Comparison of ENCODE assay signal across 8 mouse cellular contexts in the genomic region with DNA sequence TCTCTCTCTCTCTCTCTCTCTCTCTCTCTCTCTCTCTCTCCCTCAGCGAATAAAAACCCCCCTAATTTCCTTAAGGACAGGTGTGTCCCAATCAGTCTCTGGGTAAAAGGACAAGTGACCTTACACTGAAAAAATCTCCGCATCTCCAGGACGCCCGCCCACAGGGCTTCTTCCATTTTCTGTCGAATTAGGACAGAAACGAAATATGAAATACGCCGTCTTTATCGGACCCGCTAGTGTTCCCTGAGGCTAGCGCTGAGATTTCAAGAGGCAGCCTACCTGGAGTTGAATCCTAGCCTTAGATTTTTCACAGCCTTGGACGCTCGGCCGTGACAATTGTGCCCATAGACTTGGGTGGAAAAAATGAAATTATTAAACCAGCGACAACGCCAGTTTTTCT. TPM values are rescaled to one million over a fixed set of nuclear protein-coding genes. Genes with fewer than 3 reads are reported as not detected.
DNase-seq lines count a peak whose midpoint lies in the region; ATAC-seq and TF ChIP-seq lines count a peak whose summit lies in the region.

No protein-coding gene starts in this region.

- no peak for TF ChIP-seq POLR2A in brain, embryonic 14.5 days (IDR thresholded peaks at IDR 0.05; ENCODE audit: borderline replicate concordance, extremely low read depth, insufficient read depth, insufficient read length, poor library complexity, severe bottlenecking)
- no peak for TF ChIP-seq POLR2A in kidney, adult 2 months (IDR thresholded peaks at IDR 0.05; ENCODE audit: low read depth, low read length)

- H3K27me3 ChIP-seq in heart, embryonic 10.5 days (ENCODE audit: insufficient read depth, poor library complexity, severe bottlenecking), result peaks cover 72% of the 10 kb centered on the region
- peaks cover 13% of the 10 kb centered on the region for H3K27me3 ChIP-seq in forebrain, postnatal 0 days (ENCODE audit: insufficient read depth, low read length)
- no peaks in the 10 kb centered on the region for H3K27me3 ChIP-seq in kidney, adult 2 months (replicated peaks; ENCODE audit: control insufficient read depth, insufficient read depth, low read length)
- H3K27me3 ChIP-seq in lung, embryonic 15.5 days, result peaks cover 58% of the 10 kb centered on the region

- TF ChIP-seq CTCF in brain, embryonic 14.5 days (IDR thresholded peaks at IDR 0.05; ENCODE audit: borderline replicate concordance, extremely low read depth, insufficient read depth, insufficient read length), result no peak
- TF ChIP-seq CTCF in forebrain, postnatal 0 days (IDR thresholded peaks at IDR 0.05; ENCODE audit: low read depth), result no peak
- TF ChIP-seq CTCF in kidney, adult 2 months (conservative IDR thresholded peaks at IDR 0.05; ENCODE audit: insufficient read depth, insufficient read length, low read depth, low read length), result no peak

- no peak for DNase-seq in heart, embryonic 10.5 days (ENCODE audit: low spot score)
- no peak for DNase-seq in heart, postnatal 25 days (ENCODE audit: low spot score)
- DNase-seq in brain, embryonic 14.5 days (ENCODE audit: low read depth), result peak; percentile 27
- DNase-seq in forebrain, postnatal 0 days, result peak; percentile 56
- peak; percentile 15 for DNase-seq in kidney, adult 2 months
- peak; percentile 3 for DNase-seq in right cerebral cortex, postnatal 25 days
- no peak for DNase-seq in adrenal gland, postnatal 36 days

- H3K9me3 ChIP-seq in heart, embryonic 10.5 days, result no peaks in the 10 kb centered on the region
- H3K9me3 ChIP-seq in forebrain, postnatal 0 days (ENCODE audit: low read length), result no peaks in the 10 kb centered on the region
- H3K9me3 ChIP-seq in lung, embryonic 15.5 days, result no peaks in the 10 kb centered on the region

- 20% methylated on average over 16 of the region's 16 CpGs for WGBS in heart, embryonic 10.5 days
- WGBS in forebrain, postnatal 0 days, result 30% methylated on average over 16 of the region's 16 CpGs
- 1% methylated on average over 16 of the region's 16 CpGs for WGBS in kidney, adult 2 months
- 24% methylated on average over 16 of the region's 16 CpGs for WGBS in lung, embryonic 15.5 days

- ATAC-seq in forebrain, postnatal 0 days, result no peak
- ATAC-seq in lung, embryonic 15.5 days (ENCODE audit: borderline replicate concordance, extremely low read depth, low FRiP score, low TSS enrichment), result no peak

- H3K36me3 ChIP-seq in heart, embryonic 10.5 days, result no peaks in the 10 kb centered on the region
- H3K36me3 ChIP-seq in forebrain, postnatal 0 days (ENCODE audit: insufficient read depth), result no peaks in the 10 kb centered on the region
- no peaks in the 10 kb centered on the region for H3K36me3 ChIP-seq in kidney, adult 2 months (ENCODE audit: control insufficient read depth, insufficient read depth, low read length)
- no peaks in the 10 kb centered on the region for H3K36me3 ChIP-seq in lung, embryonic 15.5 days

- H3K4me3 ChIP-seq in heart, embryonic 10.5 days, result peak overlapping the region; percentile 65
- peak overlapping the region; percentile 59 for H3K4me3 ChIP-seq in forebrain, postnatal 0 days (ENCODE audit: low read depth, low read length)
- peak overlapping the region; percentile 8; the same call in 1 of the 2 replicates for H3K4me3 ChIP-seq in kidney, adult 2 months (ENCODE audit: insufficient read depth, low read depth, low read length)
- H3K4me3 ChIP-seq in lung, embryonic 15.5 days, result peak overlapping the region; percentile 64

- peak overlapping the region; percentile 40 for H3K4me2 ChIP-seq in forebrain, postnatal 0 days (ENCODE audit: low read depth)
- H3K4me2 ChIP-seq in lung, embryonic 15.5 days, result peak overlapping the region; percentile 53

- H3K9ac ChIP-seq in forebrain, postnatal 0 days, result no peak overlapping the region
- no peak overlapping the region for H3K9ac ChIP-seq in lung, embryonic 15.5 days

- H3K4me1 ChIP-seq in heart, embryonic 10.5 days, result no peaks in the 10 kb centered on the region
- no peaks in the 10 kb centered on the region for H3K4me1 ChIP-seq in forebrain, postnatal 0 days (ENCODE audit: insufficient read depth)
- H3K4me1 ChIP-seq in kidney, adult 2 months (ENCODE audit: control insufficient read depth, insufficient read depth, low read length), result no peaks in the 10 kb centered on the region; the same call in 1 of the 2 replicates
- no peaks in the 10 kb centered on the region for H3K4me1 ChIP-seq in lung, embryonic 15.5 days

- H3K27ac ChIP-seq in heart, embryonic 10.5 days, result no peak overlapping the region
- no peak overlapping the region for H3K27ac ChIP-seq in forebrain, postnatal 0 days (ENCODE audit: low read depth, low read length)
- H3K27ac ChIP-seq in kidney, adult 2 months (ENCODE audit: insufficient read depth, low read depth, low read length), result no peak overlapping the region
- no peak overlapping the region for H3K27ac ChIP-seq in lung, embryonic 15.5 days

- intact Hi-C loops in heart, postnatal 25 days (cut with DNase I), result loop anchor here (1.0 kb wide), 1 partner anchor 77 kb away; no protein-coding TSS in a partner anchor

RNA-seq across cellular contexts. Expression of a gene that starts 0.5 kb away (rescaled TPM):
- polyA plus RNA-seq in heart, embryonic 10.5 days (2016; fragmentation: Nextera tagmentation; extraction: Ambion mirVana), result 0.04 TPM in 1 of 2 replicates, not detected in the other
- not detected for total RNA-seq in heart, postnatal 25 days (2021)
- polyA plus RNA-seq in brain, embryonic 14.5 days (2012; rRNA removed), result 0.15 and 0.35 TPM in 2 replicates
- total RNA-seq in forebrain, postnatal 0 days (2014; rRNA removed), result 0.24 and 0.31 TPM in 2 replicates
- polyA plus RNA-seq in forebrain, postnatal 0 days (2015; fragmentation: Nextera tagmentation; extraction: Ambion mirVana), result 0.39 and 0.42 TPM in 2 replicates
- polyA plus RNA-seq in kidney, adult 2 months (2012; rRNA removed), result not detected in 2 replicates
- not detected in 2 replicates for polyA plus RNA-seq in lung, embryonic 15.5 days (2015; fragmentation: Nextera tagmentation; extraction: Ambion mirVana)
- total RNA-seq in adrenal gland, postnatal 36 days (2021), result not detected

RNA-seq across cellular contexts. Expression of a gene that starts 0.9 kb away (rescaled TPM):
- 129 and 159 TPM in 2 replicates for polyA plus RNA-seq in heart, embryonic 10.5 days (2016; fragmentation: Nextera tagmentation; extraction: Ambion mirVana)
- 100 to 1,000 TPM; 207 to 242 TPM for total RNA-seq in heart, postnatal 25 days (2021)
- polyA plus RNA-seq in brain, embryonic 14.5 days (2012; rRNA removed), result 32.0 and 34.2 TPM in 2 replicates
- total RNA-seq in forebrain, postnatal 0 days (2014; rRNA removed), result 69.9 and 76.6 TPM in 2 replicates
- polyA plus RNA-seq in forebrain, postnatal 0 days (2015; fragmentation: Nextera tagmentation; extraction: Ambion mirVana), result 142 and 156 TPM in 2 replicates
- polyA plus RNA-seq in kidney, adult 2 months (2012; rRNA removed), result 31.8 and 43.1 TPM in 2 replicates
- polyA plus RNA-seq in lung, embryonic 15.5 days (2015; fragmentation: Nextera tagmentation; extraction: Ambion mirVana), result 76.3 and 76.7 TPM in 2 replicates
- total RNA-seq in adrenal gland, postnatal 36 days (2021), result 10 to 100 TPM; 64.9 to 74.9 TPM

Comparison
In these comparisons a context has a peak if more than half of its experiments do, and no peak if none do; other contexts are left out.
1. DNase-seq: peak in brain, embryonic 14.5 days (single experiment), forebrain, postnatal 0 days (single experiment), kidney, adult 2 months (single experiment) and right cerebral cortex, postnatal 25 days (single experiment); none in heart, embryonic 10.5 days (single experiment), heart, postnatal 25 days (single experiment) and adrenal gland, postnatal 36 days (0 of 2).
2. H3K4me3 ChIP-seq: peak in every context shown above with its lines; median percentile 65 in heart, embryonic 10.5 days; 64 in lung, embryonic 15.5 days; 59 in forebrain, postnatal 0 days; 8 in kidney, adult 2 months.